Mouse (Mus musculus) layer of hippocampus, adult 2 months (tissue): ENCODE measurements around the gene Igfals. TPM values are rescaled to one million over a fixed set of nuclear protein-coding genes. Genes with fewer than 3 reads are reported as not detected.

Experiments
- DNase-seq, 2 experiments: peaks; one replicate each; pipeline ENCODE4 v3.0.0; 2022; ENCODE audit warnings: low spot score in 2 of 2
- H3K27ac ChIP-seq: fragments of 200-600 bp; 2 replicates; pipeline ENCODE4 v1.8.1; 2022
- H3K4me3 ChIP-seq: fragments of 200-600 bp; 2 replicates; pipeline ENCODE4 v1.8.1; 2022; ENCODE audit warnings: mild to moderate bottlenecking
- CTCF ChIP-seq: fragments of 200-600 bp; conservative IDR thresholded peaks from 2 replicates; pipeline ENCODE4 v1.8.1; 2022; ENCODE audit warnings: antibody characterized with exemption, mild to moderate bottlenecking, moderate library complexity
- total RNA-seq, 2 experiments: library from RNA; stranded (reverse); gene quantifications; 2 replicates each; pipeline ENCODE4 v1.2.3; 2021

Gene Igfals
- total RNA-seq, 2 experiments from 2014 or later = 0.34 TPM; not detected in 1

- peak; percentile 91 to 98 for DNase-seq
- no peak; the same call in 1 of the 2 replicates for TF ChIP-seq CTCF
These were observed 15.6 kb upstream of the Igfals start, which contains the start of gene Fahd1 for GRCm38 (mm10) chr17:24850065-24850772. TSS of gene Fahd1 (minus strand) at chr17:24850364.

GRCm38 (mm10) chr17:24850773-24851127, 15.0 kb upstream of the Igfals start:
- Histone ChIP-seq H3K27ac (peak overlapping the region; percentile 99), H3K4me3 (peak overlapping the region; percentile 71)
- DNase-seq = no peak
- no peak for TF ChIP-seq CTCF

More at GRCm38 (mm10) chr17:24850065-24850772, 15.6 kb upstream of the Igfals start, which contains the start of gene Fahd1:
- H3K27ac ChIP-seq = peak within 1 kb of the TSS; percentile 99
- peak within 1 kb of the TSS; percentile 71 for H3K4me3 ChIP-seq

GRCm38 (mm10) chr17:24851381-24852125, 14.2 kb upstream of the Igfals start:
- DNase-seq = no peak
- no peak for TF ChIP-seq CTCF
- peak overlapping the region; percentile 99; the same call in 1 of the 2 replicates for H3K27ac ChIP-seq
- peak overlapping the region; percentile 71 for H3K4me3 ChIP-seq

- H3K4me3 ChIP-seq = no peak overlapping the region
- no peak for DNase-seq
- TF ChIP-seq CTCF = no peak
- no peak overlapping the region for H3K27ac ChIP-seq
These were observed 9.8 kb upstream of the Igfals start for GRCm38 (mm10) chr17:24855838-24856464.

- Histone ChIP-seq H3K27ac (no peak overlapping the region), H3K4me3 (no peak overlapping the region)
- no peak for TF ChIP-seq CTCF
- DNase-seq = no peak
These were observed 9.2 kb upstream of the Igfals start for GRCm38 (mm10) chr17:24856589-24856988.

- no peak for TF ChIP-seq CTCF
- Histone ChIP-seq H3K4me3 (no peak overlapping the region), H3K27ac (no peak overlapping the region)
- no peak for DNase-seq
These were observed 7.8 kb upstream of the Igfals start for GRCm38 (mm10) chr17:24857831-24858470.

GRCm38 (mm10) chr17:24858967-24859366, 6.8 kb upstream of the Igfals start:
- Histone ChIP-seq H3K27ac (0 out of 2 replicates have a peak overlapping the region, but pooled peaks have one; percentile 23), H3K4me3 (no peak overlapping the region)
- DNase-seq = peak; percentile 30 to 41
- TF ChIP-seq CTCF = no peak

- TF ChIP-seq CTCF = no peak
- no peak overlapping the region for H3K27ac ChIP-seq
These were observed 5.7 kb upstream of the Igfals start for GRCm38 (mm10) chr17:24860076-24860475.

GRCm38 (mm10) chr17:24861785-24862184, 4.0 kb upstream of the Igfals start:
- no peak overlapping the region for H3K27ac ChIP-seq

More at GRCm38 (mm10) chr17:24860076-24860475, 5.7 kb upstream of the Igfals start:
- DNase-seq = no peak
- no peak overlapping the region for H3K4me3 ChIP-seq

GRCm38 (mm10) chr17:24867914-24868313, 2.1 kb downstream of the Igfals start:
- Histone ChIP-seq H3K4me3 (no peak overlapping the region), H3K27ac (peak overlapping the region; percentile 82)
- peak in 1 of 2 experiments; percentile 49 for DNase-seq
- no peak for TF ChIP-seq CTCF

More at GRCm38 (mm10) chr17:24861785-24862184, 4.0 kb upstream of the Igfals start:
- no peak for TF ChIP-seq CTCF
- no peak for DNase-seq
- H3K4me3 ChIP-seq = no peak overlapping the region

GRCm38 (mm10) chr17:24873695-24874404, 8.1 kb downstream of the Igfals start:
- H3K27ac ChIP-seq = no peak overlapping the region
- TF ChIP-seq CTCF = no peak
- no peak for DNase-seq
- H3K4me3 ChIP-seq = no peak overlapping the region

GRCm38 (mm10) chr17:24874405-24874745, 8.6 kb downstream of the Igfals start:
- DNase-seq = no peak
- TF ChIP-seq CTCF = no peak

More at GRCm38 (mm10) chr17:24874405-24874745, 8.6 kb downstream of the Igfals start:
- H3K4me3 ChIP-seq = no peak overlapping the region
- no peak overlapping the region for H3K27ac ChIP-seq
